Mouse (Mus musculus): ENCODE measurements at regions not wholly inside any gene's neighbourhood (a gene's known extent, or its start where the extent isn't known, plus 50 kb on each side); places are given as distances from the start of the nearest gene placed in this dataset.

DNA sequence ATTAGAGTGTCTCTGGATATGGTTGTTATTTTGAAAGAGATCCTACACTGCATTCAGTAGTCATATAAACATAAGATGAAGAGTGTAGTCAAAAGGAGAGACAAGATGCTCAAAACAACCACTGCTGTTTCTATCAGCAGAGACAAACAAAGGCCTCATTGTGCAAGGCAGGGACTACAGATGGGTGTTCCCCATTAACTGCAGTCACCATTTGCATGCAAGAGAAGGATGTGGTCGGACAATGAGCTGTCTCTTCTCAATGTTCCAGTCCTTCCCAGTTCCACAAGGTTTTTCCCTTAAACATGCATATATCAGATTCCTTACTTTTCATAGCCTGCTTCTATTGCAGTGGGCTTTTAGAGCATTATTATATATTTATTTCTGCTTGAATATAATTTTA is 1056.7 kb downstream of the Slc22a22 start:
- Histone ChIP-seq H3ac (ENCODE audit: control insufficient read depth, insufficient read length) (no peak overlapping the region), H3K4me2 (ENCODE audit: low read depth) (peak overlapping the region; percentile 1), H3K27me3 (ENCODE audit: control insufficient read depth, insufficient read depth, insufficient read length) (no peaks in the 10 kb centered on the region), H3K4me3 (no peak overlapping the region), H3K36me3 (ENCODE audit: control insufficient read depth, insufficient read depth) (no peaks in the 10 kb centered on the region), H3K79me2 (ENCODE audit: control insufficient read depth, insufficient read depth) (no peaks in the 10 kb centered on the region)
- TF ChIP-seq MAX (IDR thresholded peaks at IDR 0.05; ENCODE audit: low read depth), result no peak
- TF ChIP-seq REST (IDR thresholded peaks at IDR 0.05; ENCODE audit: insufficient read depth, insufficient read length), result no peak
- TF ChIP-seq TCF3 (IDR thresholded peaks at IDR 0.05; ENCODE audit: insufficient read length, low read depth), result no peak
- TF ChIP-seq SRF (IDR thresholded peaks at IDR 0.05; ENCODE audit: control insufficient read depth, insufficient read length, low read depth), result no peak
- TF ChIP-seq E2F4 (IDR thresholded peaks at IDR 0.05; ENCODE audit: insufficient read depth), result no peak
- TF ChIP-seq USF1 (IDR thresholded peaks at IDR 0.05; ENCODE audit: low read depth), result no peak
- no peak for TF ChIP-seq POLR2A (IDR thresholded peaks at IDR 0.05; ENCODE audit: insufficient read length, low read depth)
- TF ChIP-seq POLR2AphosphoS2 (IDR thresholded peaks at IDR 0.05; ENCODE audit: insufficient read length, low read depth), result no peak
- TF ChIP-seq MYOD1 (IDR thresholded peaks at IDR 0.05; ENCODE audit: control insufficient read depth in 1 of 3, insufficient read length in 2 of 3, low read depth in 2 of 3), result no peak
- no peak for TF ChIP-seq MYOG (IDR thresholded peaks at IDR 0.05; ENCODE audit: control insufficient read depth in 1 of 3, insufficient read depth in 1 of 3, insufficient read length in 2 of 3, low read depth in 2 of 3)

DNA sequence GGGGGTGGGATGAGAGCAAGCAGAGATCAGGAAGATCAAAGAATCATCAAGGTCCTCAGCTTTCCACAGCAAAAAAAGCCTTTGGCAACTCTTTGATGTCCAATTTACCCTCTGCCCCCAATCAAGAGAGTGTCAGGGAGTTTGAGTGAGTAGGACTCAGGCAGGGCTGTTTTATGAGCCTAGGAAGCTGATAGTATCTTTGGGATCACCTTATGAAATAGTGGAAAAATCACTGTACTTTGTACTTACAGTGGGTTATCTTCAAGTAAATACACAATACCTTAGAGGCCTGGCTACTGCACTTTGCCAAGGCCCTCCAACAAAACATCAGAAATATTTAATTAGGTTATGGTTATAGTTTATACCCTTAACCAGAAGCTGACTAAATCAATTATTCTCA is 1085.4 kb downstream of the Slc22a22 start:
- H3K4me2 ChIP-seq (ENCODE audit: low read depth), result no peak overlapping the region
- no peaks in the 10 kb centered on the region for H3K79me2 ChIP-seq (ENCODE audit: control insufficient read depth, insufficient read depth)
- TF ChIP-seq TCF3 (IDR thresholded peaks at IDR 0.05; ENCODE audit: insufficient read length, low read depth) (no peak), CEBPB (IDR thresholded peaks at IDR 0.05; ENCODE audit: insufficient read depth, poor library complexity, severe bottlenecking) (no peak), REST (IDR thresholded peaks at IDR 0.05; ENCODE audit: insufficient read depth, insufficient read length) (no peak), MYOD1 (IDR thresholded peaks at IDR 0.05; ENCODE audit: control insufficient read depth in 1 of 3, insufficient read length in 2 of 3, low read depth in 2 of 3) (no peak), E2F4 (IDR thresholded peaks at IDR 0.05; ENCODE audit: insufficient read depth) (no peak), MYOG (IDR thresholded peaks at IDR 0.05; ENCODE audit: control insufficient read depth in 1 of 3, insufficient read depth in 1 of 3, insufficient read length in 2 of 3, low read depth in 2 of 3) (no peak), POLR2A (IDR thresholded peaks at IDR 0.05; ENCODE audit: insufficient read length, low read depth) (no peak)
- no peaks in the 10 kb centered on the region for H3K27me3 ChIP-seq (ENCODE audit: control insufficient read depth, insufficient read depth, insufficient read length)
- H3ac ChIP-seq (ENCODE audit: control insufficient read depth, insufficient read length), result no peak overlapping the region
- H3K36me3 ChIP-seq (ENCODE audit: control insufficient read depth, insufficient read depth), result no peaks in the 10 kb centered on the region
- H3K4me3 ChIP-seq, result no peak overlapping the region

GRCm38 (mm10) chr15:56378511-56378910 is 1098.9 kb downstream of the Slc22a22 start:
- Histone ChIP-seq H3ac (ENCODE audit: control insufficient read depth, insufficient read length) (no peak overlapping the region), H3K79me2 (ENCODE audit: control insufficient read depth, insufficient read depth) (no peaks in the 10 kb centered on the region), H3K27me3 (ENCODE audit: control insufficient read depth, insufficient read depth, insufficient read length) (no peaks in the 10 kb centered on the region), H3K4me2 (ENCODE audit: low read depth) (no peak overlapping the region), H3K36me3 (ENCODE audit: control insufficient read depth, insufficient read depth) (no peaks in the 10 kb centered on the region), H3K4me3 (no peak overlapping the region)
- TF ChIP-seq POLR2AphosphoS2 (IDR thresholded peaks at IDR 0.05; ENCODE audit: insufficient read length, low read depth), result no peak

DNA sequence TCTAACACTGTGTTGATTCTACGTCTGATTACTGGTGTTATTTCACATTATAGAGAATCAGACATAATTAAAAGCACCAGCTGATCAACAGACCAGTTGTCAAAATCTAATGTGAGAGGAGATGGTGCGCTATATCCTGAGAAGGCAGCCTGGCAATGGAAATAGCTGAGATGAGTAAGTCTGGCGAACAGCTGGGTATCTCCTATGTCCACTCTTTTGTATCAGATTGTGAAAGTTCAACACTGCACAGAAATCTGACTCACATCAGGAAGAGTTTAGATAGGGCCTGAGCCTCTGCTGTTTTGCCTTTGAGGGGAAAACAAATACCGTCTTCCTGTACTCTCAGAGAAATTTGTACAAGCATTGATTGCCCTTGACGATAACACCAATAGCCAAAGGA is 1126.5 kb downstream of the Slc22a22 start:
- Histone ChIP-seq H3K4me2 (ENCODE audit: low read depth) (peak overlapping the region; percentile 26), H3K36me3 (ENCODE audit: control insufficient read depth, insufficient read depth) (no peaks in the 10 kb centered on the region), H3ac (ENCODE audit: control insufficient read depth, insufficient read length) (no peak overlapping the region), H3K27me3 (ENCODE audit: control insufficient read depth, insufficient read depth, insufficient read length) (no peaks in the 10 kb centered on the region), H3K79me2 (ENCODE audit: control insufficient read depth, insufficient read depth) (no peaks in the 10 kb centered on the region), H3K4me3 (no peak overlapping the region)
- TF ChIP-seq SRF (IDR thresholded peaks at IDR 0.05; ENCODE audit: control insufficient read depth, insufficient read length, low read depth) (no peak), REST (IDR thresholded peaks at IDR 0.05; ENCODE audit: insufficient read depth, insufficient read length) (no peak), E2F4 (IDR thresholded peaks at IDR 0.05; ENCODE audit: insufficient read depth) (no peak), MAX (IDR thresholded peaks at IDR 0.05; ENCODE audit: low read depth) (no peak), POLR2A (IDR thresholded peaks at IDR 0.05; ENCODE audit: insufficient read length, low read depth) (no peak), MYOG (IDR thresholded peaks at IDR 0.05; ENCODE audit: control insufficient read depth in 1 of 3, insufficient read depth in 1 of 3, insufficient read length in 2 of 3, low read depth in 2 of 3) (peak in 1 of 3 experiments; percentile 42), USF1 (IDR thresholded peaks at IDR 0.05; ENCODE audit: low read depth) (no peak), MYOD1 (IDR thresholded peaks at IDR 0.05; ENCODE audit: control insufficient read depth in 1 of 3, insufficient read length in 2 of 3, low read depth in 2 of 3) (peak in 2 of 3 experiments; percentile 36 to 73), TCF3 (IDR thresholded peaks at IDR 0.05; ENCODE audit: insufficient read length, low read depth) (no peak), POLR2AphosphoS2 (IDR thresholded peaks at IDR 0.05; ENCODE audit: insufficient read length, low read depth) (no peak), CEBPB (IDR thresholded peaks at IDR 0.05; ENCODE audit: insufficient read depth, poor library complexity, severe bottlenecking) (0 out of 2 replicates have a peak, but pooled peaks have one; percentile 40), TCF12 (IDR thresholded peaks at IDR 0.05; ENCODE audit: insufficient read depth, poor library complexity, severe bottlenecking) (no peak)

- Histone ChIP-seq H3K36me3 (ENCODE audit: control insufficient read depth, insufficient read depth) (no peaks in the 10 kb centered on the region), H3K79me2 (ENCODE audit: control insufficient read depth, insufficient read depth) (no peaks in the 10 kb centered on the region), H3K4me3 (no peak overlapping the region), H3K4me2 (ENCODE audit: low read depth) (peak overlapping the region; percentile 16), H3K27me3 (ENCODE audit: control insufficient read depth, insufficient read depth, insufficient read length) (no peaks in the 10 kb centered on the region), H3ac (ENCODE audit: control insufficient read depth, insufficient read length) (no peak overlapping the region)
- TF ChIP-seq TCF3 (IDR thresholded peaks at IDR 0.05; ENCODE audit: insufficient read length, low read depth), result no peak
- no peak for TF ChIP-seq POLR2AphosphoS2 (IDR thresholded peaks at IDR 0.05; ENCODE audit: insufficient read length, low read depth)
- TF ChIP-seq E2F4 (IDR thresholded peaks at IDR 0.05; ENCODE audit: insufficient read depth), result no peak
- no peak for TF ChIP-seq USF1 (IDR thresholded peaks at IDR 0.05; ENCODE audit: low read depth)
- TF ChIP-seq MYOG (IDR thresholded peaks at IDR 0.05; ENCODE audit: control insufficient read depth in 1 of 3, insufficient read depth in 1 of 3, insufficient read length in 2 of 3, low read depth in 2 of 3), result no peak
- TF ChIP-seq REST (IDR thresholded peaks at IDR 0.05; ENCODE audit: insufficient read depth, insufficient read length), result no peak
- TF ChIP-seq POLR2A (IDR thresholded peaks at IDR 0.05; ENCODE audit: insufficient read length, low read depth), result no peak
- TF ChIP-seq SRF (IDR thresholded peaks at IDR 0.05; ENCODE audit: control insufficient read depth, insufficient read length, low read depth), result no peak
- no peak for TF ChIP-seq MYOD1 (IDR thresholded peaks at IDR 0.05; ENCODE audit: control insufficient read depth in 1 of 3, insufficient read length in 2 of 3, low read depth in 2 of 3)
- no peak for TF ChIP-seq MAX (IDR thresholded peaks at IDR 0.05; ENCODE audit: low read depth)
- no peak for TF ChIP-seq CEBPB (IDR thresholded peaks at IDR 0.05; ENCODE audit: insufficient read depth, poor library complexity, severe bottlenecking)
- TF ChIP-seq TCF12 (IDR thresholded peaks at IDR 0.05; ENCODE audit: insufficient read depth, poor library complexity, severe bottlenecking), result no peak
Measured at GRCm38 (mm10) chr15:56346111-56346510, 1131.3 kb downstream of the Slc22a22 start.
